Mouse (Mus musculus) erythroblast, embryonic 14.5 days (primary cell): Measurements from ENCODE around the gene Dirc2. TPM values are rescaled to one million over a fixed set of nuclear protein-coding genes. Genes with fewer than 3 reads are reported as not detected.

Experiments used
- H3K27me3 ChIP-seq: 2 replicates; pipeline ENCODE4 v1.6.1; 2012; ENCODE audit warnings: inconsistent platforms; ENCODE audit not compliant: control insufficient read depth
- H3K36me3 ChIP-seq: 2 replicates; pipeline ENCODE4 v1.6.1; 2012; ENCODE audit warnings: mild to moderate bottlenecking, inconsistent platforms; ENCODE audit not compliant: control insufficient read depth
- H3K4me1 ChIP-seq: 2 replicates; pipeline ENCODE4 v1.6.1; 2012; ENCODE audit warnings: inconsistent platforms; ENCODE audit not compliant: control insufficient read depth
- H3K4me3 ChIP-seq: replicated peaks from 2 replicates; pipeline ENCODE3; 2012; ENCODE audit warnings: moderate library complexity, mild to moderate bottlenecking, inconsistent platforms
- H3K9me3 ChIP-seq: 2 replicates; pipeline ENCODE4 v1.6.1; 2012; ENCODE audit warnings: low read length, inconsistent platforms, mixed read lengths; ENCODE audit not compliant: control insufficient read depth
- GATA1 ChIP-seq: IDR thresholded peaks from 2 replicates; pipeline ENCODE4 v1.6.1; 2012; ENCODE audit warnings: low read length, inconsistent platforms, mixed read lengths
- TAL1 ChIP-seq: IDR thresholded peaks from 3 replicates; pipeline ENCODE4 v1.6.1; 2012; ENCODE audit warnings: low read length, inconsistent platforms, mixed read lengths
- polyA plus RNA-seq: library from polyadenylated mRNA; stranded (reverse); fragments of >175 nt; gene quantifications from 2 replicates; pipeline ENCODE4 v1.2.3, GENCODE M21; 2012

The Dirc2 gene
- polyA plus RNA-seq, 1 experiment: 0.34 TPM

DNA sequence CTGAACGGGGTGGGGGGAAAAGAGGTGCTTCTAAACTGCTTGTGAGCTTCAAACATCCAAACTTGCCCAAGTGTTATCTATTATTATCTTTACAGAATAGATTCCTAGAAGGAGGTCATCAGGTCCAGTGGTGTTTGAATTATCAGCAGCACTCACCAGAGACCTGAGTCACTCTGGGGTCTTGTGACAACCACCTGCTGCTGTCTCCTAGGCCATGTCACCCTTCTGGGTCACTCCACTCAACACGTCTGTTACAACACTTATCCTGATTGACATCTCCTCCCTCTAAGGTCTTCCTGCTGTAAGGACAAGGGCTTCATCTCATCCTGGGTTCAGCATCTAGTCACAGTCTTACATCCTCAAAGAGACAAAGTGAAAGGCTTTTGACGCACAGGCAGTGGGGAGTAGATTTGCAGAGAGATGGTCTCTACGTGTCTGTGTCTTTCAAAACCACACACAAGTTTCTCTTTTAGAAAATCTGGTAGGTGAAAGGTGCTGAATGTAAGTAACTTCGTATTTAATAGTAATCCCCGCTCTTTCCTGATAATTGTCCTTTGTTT is 22.9 kb upstream of the Dirc2 start:
- no peaks in the 10 kb centered on the region for H3K27me3 ChIP-seq
- peaks cover 68% of the 10 kb centered on the region for H3K36me3 ChIP-seq
- H3K4me1 ChIP-seq: no peaks in the 10 kb centered on the region; the same call in 1 of the 2 replicates
- 0 out of 2 replicates have a peak, but pooled peaks cover 2% of the 10 kb centered on the region for H3K9me3 ChIP-seq
- no peak overlapping the region for H3K4me3 ChIP-seq
- TF ChIP-seq TAL1 (no peak), GATA1 (no peak)

DNA sequence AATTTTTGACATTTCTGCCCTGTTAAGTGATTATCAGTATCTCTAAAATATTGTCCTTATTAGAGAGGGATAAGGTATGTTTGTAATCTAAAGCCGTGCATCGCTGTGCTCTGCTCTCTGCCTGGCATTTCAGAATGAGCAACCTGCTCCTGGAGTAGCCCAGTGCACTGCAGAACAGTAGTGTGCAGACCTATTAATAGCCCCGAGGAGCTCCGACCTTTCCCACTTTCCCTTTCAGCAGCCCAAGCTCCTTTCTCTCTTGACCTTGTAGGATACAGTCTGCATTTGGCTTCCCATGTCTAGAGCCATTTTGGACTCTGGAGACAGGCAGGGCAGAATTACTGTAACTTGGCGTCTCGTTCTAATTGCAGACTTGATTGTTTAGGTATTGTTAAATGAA is 19.2 kb upstream of the Dirc2 start:
- H3K36me3 ChIP-seq: peaks cover 48% of the 10 kb centered on the region
- H3K27me3 ChIP-seq: no peaks in the 10 kb centered on the region

DNA sequence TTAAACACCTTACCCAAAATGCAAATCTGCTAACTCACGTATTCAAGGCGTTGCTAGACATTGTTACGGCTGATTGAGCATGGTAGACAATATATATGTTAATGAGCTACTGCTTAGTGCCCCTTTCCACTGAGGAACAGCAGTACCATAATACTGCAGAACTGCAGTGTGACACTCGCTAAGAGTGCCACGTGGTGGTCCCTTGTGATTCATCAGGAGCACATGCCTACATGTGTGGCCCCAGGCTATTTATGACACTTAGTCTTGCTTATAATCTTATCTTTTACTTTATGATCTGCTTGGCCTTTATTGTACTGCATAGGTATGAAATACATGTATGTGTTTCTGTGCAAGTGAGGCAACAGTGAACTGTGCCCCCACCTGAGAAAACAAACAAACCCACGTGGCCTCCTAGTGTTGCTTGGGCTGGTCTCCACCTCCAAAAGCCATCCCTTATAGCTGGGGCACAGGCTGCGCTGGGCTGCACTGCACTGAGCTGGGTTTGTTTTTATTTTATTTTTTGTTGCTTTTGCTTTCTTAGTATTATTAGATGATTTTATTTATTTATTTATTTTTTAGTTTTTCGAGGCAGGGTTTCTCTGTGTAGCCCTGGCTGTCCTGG is 18.5 kb upstream of the Dirc2 start:
- TF ChIP-seq TAL1 (no peak), GATA1 (no peak)
- Histone ChIP-seq H3K4me3 (no peak overlapping the region), H3K36me3 (peaks cover 46% of the 10 kb centered on the region), H3K27me3 (no peaks in the 10 kb centered on the region), H3K4me1 (peaks cover 14% of the 10 kb centered on the region), H3K9me3 (no peaks in the 10 kb centered on the region)

More for the DNA sequence above, 19.2 kb upstream of the Dirc2 start:
- no peaks in the 10 kb centered on the region for H3K9me3 ChIP-seq
- H3K4me1 ChIP-seq: peaks cover 10% of the 10 kb centered on the region
- H3K4me3 ChIP-seq: no peak overlapping the region
- TF ChIP-seq TAL1 (no peak), GATA1 (no peak)

DNA sequence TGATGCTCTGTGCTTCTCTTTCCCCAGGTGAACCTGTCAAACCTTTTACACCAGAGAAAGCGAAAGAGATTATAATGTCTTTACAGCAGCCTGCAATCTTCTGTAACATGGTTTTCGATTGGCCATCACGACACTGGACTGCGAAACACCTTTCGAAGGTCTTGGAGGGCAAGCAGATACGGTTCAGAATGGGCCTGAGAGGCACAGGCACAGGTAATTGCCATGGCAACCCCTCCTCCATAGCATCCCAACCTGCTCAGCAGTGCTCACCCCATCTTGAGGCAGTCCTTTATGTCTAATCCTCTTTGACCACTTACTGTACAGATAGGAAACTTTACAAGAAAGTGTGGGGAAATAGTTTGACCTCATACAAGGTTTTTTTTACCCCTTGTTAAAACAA is 18.0 kb upstream of the Dirc2 start:
- Histone ChIP-seq H3K4me3 (no peak overlapping the region), H3K4me1 (peaks cover 14% of the 10 kb centered on the region), H3K27me3 (no peaks in the 10 kb centered on the region), H3K9me3 (no peaks in the 10 kb centered on the region), H3K36me3 (peaks cover 48% of the 10 kb centered on the region)
- TF ChIP-seq GATA1: no peak

DNA sequence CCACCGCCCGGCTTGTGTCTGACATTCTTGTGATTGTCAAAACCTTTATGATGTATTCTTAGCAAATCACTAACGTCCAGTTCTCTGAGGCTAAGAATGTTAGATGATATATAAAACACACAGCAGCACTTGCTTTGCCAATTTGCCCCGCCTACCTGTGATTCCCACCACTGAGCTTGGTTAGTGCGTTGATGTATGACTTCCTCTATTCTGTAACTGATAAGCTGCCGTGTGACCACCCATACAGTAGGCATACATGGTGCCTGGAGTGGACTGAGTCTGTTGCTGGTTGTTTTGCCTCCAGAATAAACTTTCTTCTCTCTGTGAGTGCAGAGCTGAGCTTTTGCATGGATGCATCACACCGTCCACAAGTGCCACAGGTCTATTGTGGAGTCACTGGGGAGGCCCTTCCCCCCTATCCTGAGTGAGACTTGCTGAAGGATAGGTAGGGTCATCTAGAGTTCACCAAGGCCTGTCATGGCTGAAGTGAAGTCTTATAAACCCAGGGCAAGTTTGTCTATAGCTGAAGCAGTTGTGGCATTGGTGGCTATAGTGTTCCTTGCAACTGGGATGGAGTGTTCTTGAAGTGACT is 15.1 kb upstream of the Dirc2 start:
- H3K4me3 ChIP-seq: no peak overlapping the region
- H3K27me3 ChIP-seq: no peaks in the 10 kb centered on the region
- H3K36me3 ChIP-seq: peaks cover 33% of the 10 kb centered on the region
- no peak for TF ChIP-seq GATA1
- TF ChIP-seq TAL1: no peak
- peaks cover 14% of the 10 kb centered on the region for H3K4me1 ChIP-seq
- H3K9me3 ChIP-seq: no peaks in the 10 kb centered on the region

DNA sequence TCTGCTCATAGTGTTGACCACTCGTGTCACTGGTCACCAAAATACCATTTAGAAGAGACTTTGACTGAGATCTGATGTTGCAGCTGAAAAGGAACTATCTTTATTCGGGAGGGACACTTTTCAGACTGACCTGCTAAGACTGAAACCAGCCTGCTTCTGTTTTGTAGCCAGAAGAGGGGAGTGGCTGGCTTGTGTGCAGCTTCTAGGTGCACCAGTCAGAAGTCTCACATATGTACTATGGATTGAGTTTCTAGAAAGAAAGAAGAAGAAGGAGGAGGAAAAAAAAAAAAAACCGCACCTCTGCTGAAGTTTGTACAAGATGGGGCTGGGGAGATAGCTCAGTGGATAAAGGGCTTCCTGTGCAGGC is 14.0 kb upstream of the Dirc2 start:
- Histone ChIP-seq H3K4me1 (peaks cover 14% of the 10 kb centered on the region), H3K36me3 (peaks cover 23% of the 10 kb centered on the region), H3K9me3 (no peaks in the 10 kb centered on the region), H3K27me3 (no peaks in the 10 kb centered on the region), H3K4me3 (no peak overlapping the region)
- TF ChIP-seq TAL1 (no peak), GATA1 (no peak)

DNA sequence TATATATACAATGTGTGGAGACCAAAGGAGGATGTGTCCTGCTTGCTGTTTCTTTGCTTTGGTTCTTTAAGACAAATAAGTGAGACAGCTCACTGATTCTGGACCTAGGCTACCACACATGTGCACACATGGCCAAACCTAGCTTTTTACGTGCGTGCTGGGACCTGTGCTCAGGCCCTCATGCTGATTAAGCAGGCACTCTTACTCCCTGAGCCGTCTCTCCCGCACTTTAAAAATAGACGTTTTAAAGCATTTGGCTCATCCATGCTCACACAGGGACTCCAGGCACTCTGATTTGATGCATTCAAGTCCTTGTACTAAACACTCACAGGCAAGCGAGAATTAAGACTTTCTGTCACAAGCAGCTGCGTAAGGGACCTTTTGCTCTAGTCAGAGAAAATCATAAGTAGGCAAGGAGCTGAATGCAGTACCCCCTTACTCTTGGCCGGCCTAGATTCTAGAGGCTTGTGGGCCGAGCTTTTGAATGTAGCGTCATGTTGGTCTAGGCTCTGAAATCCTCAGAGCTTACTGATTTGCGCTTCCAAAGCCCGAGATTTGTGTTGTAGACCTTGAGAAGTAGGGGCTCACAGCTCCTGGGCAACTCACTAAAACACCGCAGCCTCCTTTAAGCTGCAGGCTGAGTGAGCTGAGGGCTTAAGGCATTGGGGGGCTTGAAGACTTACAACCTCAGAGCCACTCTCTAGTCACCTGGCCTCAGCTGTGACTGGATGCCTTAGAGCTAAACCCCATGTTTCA is 13.5 kb upstream of the Dirc2 start:
- Histone ChIP-seq H3K4me3 (no peak overlapping the region), H3K4me1 (peaks cover 14% of the 10 kb centered on the region), H3K9me3 (no peaks in the 10 kb centered on the region), H3K36me3 (peaks cover 20% of the 10 kb centered on the region), H3K27me3 (no peaks in the 10 kb centered on the region)
- TF ChIP-seq TAL1: no peak
- no peak for TF ChIP-seq GATA1

DNA sequence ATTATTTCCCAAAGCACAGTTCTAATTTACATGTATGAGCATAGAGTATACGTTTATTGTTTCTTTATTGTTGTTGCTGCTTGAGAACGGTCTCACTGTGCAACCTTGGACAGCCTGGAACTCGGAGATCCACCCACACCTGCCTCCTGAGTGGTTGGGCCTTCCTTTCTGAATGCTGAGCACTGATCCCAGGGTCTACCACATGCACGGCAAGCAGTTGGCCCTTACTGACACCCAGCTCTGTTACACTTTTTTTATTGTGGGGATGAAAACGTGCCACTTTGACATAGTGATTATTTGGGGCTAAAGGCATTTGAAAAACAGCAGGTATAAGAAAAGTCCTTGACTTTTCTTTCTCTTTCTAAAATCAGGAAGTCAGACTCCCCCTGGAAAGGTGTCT is 12.5 kb upstream of the Dirc2 start:
- Histone ChIP-seq H3K27me3 (no peaks in the 10 kb centered on the region), H3K9me3 (no peaks in the 10 kb centered on the region), H3K4me3 (no peak overlapping the region), H3K4me1 (peaks cover 17% of the 10 kb centered on the region), H3K36me3 (peaks cover 13% of the 10 kb centered on the region)
- TF ChIP-seq GATA1 (no peak), TAL1 (no peak)

DNA sequence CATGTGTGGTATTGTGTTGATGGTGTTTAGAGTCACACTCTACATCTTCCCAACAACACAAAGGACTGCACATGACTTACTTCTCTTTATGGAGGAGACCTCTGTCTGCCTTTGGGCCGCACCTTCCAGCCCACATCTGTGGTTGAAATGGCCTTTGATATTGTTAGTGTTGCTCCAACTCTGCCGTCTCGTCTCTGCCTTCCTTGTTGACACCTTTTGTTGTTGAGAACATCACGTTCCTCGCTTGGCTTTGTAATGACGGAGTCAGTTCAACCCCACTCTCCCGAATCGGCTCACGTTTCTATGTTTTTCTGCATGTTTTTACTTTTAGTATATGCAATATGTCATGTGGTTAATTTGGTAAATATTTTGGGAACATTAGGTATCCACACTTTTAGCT is 11.9 kb upstream of the Dirc2 start:
- H3K27me3 ChIP-seq: no peaks in the 10 kb centered on the region
- no peaks in the 10 kb centered on the region for H3K9me3 ChIP-seq
- TF ChIP-seq TAL1: no peak
- TF ChIP-seq GATA1: no peak
- no peak overlapping the region for H3K4me3 ChIP-seq
- H3K36me3 ChIP-seq: peaks cover 13% of the 10 kb centered on the region
- peaks cover 18% of the 10 kb centered on the region for H3K4me1 ChIP-seq
